Mouse (Mus musculus) liver, adult 2 months (tissue): ENCODE measurements around the gene Prickle3. TPM values are rescaled to one million over a fixed set of nuclear protein-coding genes. Genes with fewer than 3 reads are reported as not detected.

Source experiments
- DNase-seq: peaks from one replicate; pipeline ENCODE4 v3.0.0-alpha.2; 2011; ENCODE audit warnings: low read depth, low spot score; ENCODE audit errors: extremely low read depth
- H3K27ac ChIP-seq: fragments of 200-500 bp; replicated peaks from 2 replicates; pipeline ENCODE4 v1.5.1; 2012; ENCODE audit warnings: low read depth, mild to moderate bottlenecking, control low read depth, inconsistent platforms, low read length; ENCODE audit not compliant: insufficient read depth
- H3K27me3 ChIP-seq: fragments of 200-500 bp; 2 replicates; pipeline ENCODE4 v1.6.1; 2012; ENCODE audit warnings: mild to moderate bottlenecking, moderate library complexity, low read length, inconsistent platforms; ENCODE audit not compliant: control insufficient read depth, insufficient read depth
- H3K36me3 ChIP-seq: fragments of 200-500 bp; 2 replicates; pipeline ENCODE4 v1.6.1; 2012; ENCODE audit warnings: low read length, inconsistent platforms; ENCODE audit not compliant: control insufficient read depth, insufficient read depth
- H3K4me1 ChIP-seq: fragments of 200-500 bp; 2 replicates; pipeline ENCODE4 v1.6.1; 2011; ENCODE audit warnings: low read length; ENCODE audit not compliant: control insufficient read depth, insufficient read depth
- H3K4me3 ChIP-seq: fragments of 200-500 bp; 2 replicates; pipeline ENCODE4 v1.5.1; 2011; ENCODE audit warnings: low read depth, mild to moderate bottlenecking, control low read depth, low read length, moderate library complexity; ENCODE audit not compliant: insufficient read depth
- H3K79me2 ChIP-seq: fragments of 200-500 bp; 2 replicates; pipeline ENCODE4 v1.6.1; 2012; ENCODE audit warnings: inconsistent platforms, mild to moderate bottlenecking, low read length, moderate library complexity; ENCODE audit not compliant: control insufficient read depth, insufficient read depth
- H3K9ac ChIP-seq: fragments of 200-500 bp; 2 replicates; pipeline ENCODE4 v1.6.1; 2012; ENCODE audit warnings: low read depth, mild to moderate bottlenecking, control low read depth, inconsistent platforms, low read length
- CTCF ChIP-seq: fragments of 200-500 bp; IDR thresholded peaks from 2 replicates; pipeline ENCODE4 v1.5.1; 2011; ENCODE audit warnings: low read depth, low read length, control low read depth
- POLR2A ChIP-seq: fragments of 200-500 bp; IDR thresholded peaks from 2 replicates; pipeline ENCODE4 v1.6.1; 2011; ENCODE audit warnings: low read length, control low read depth; ENCODE audit not compliant: insufficient read depth; ENCODE audit errors: extremely low read depth
- WGBS: fragments of 180-500 bp; shearing (Covaris S2); methylation state at CpG from one replicate; pipeline ENCODE4 v1.1.7; 2018; 5-methylcytosine and 5-hydroxymethylcytosine counted together
- polyA plus RNA-seq: library from polyadenylated mRNA; depleted of rRNA; stranded (reverse); fragments of >200 nt; gene quantifications from 2 replicates; pipeline ENCODE4 v1.2.3, GENCODE M21; 2012
- total RNA-seq: library from RNA; depleted of rRNA; stranded (reverse); fragments of >200 nt; gene quantifications from 2 replicates; pipeline ENCODE4 v1.2.3, GENCODE M21; 2014

The Prickle3 gene
- total and polyA plus RNA-seq, 2 experiments, result 2.0 to 6.8 TPM

DNA sequence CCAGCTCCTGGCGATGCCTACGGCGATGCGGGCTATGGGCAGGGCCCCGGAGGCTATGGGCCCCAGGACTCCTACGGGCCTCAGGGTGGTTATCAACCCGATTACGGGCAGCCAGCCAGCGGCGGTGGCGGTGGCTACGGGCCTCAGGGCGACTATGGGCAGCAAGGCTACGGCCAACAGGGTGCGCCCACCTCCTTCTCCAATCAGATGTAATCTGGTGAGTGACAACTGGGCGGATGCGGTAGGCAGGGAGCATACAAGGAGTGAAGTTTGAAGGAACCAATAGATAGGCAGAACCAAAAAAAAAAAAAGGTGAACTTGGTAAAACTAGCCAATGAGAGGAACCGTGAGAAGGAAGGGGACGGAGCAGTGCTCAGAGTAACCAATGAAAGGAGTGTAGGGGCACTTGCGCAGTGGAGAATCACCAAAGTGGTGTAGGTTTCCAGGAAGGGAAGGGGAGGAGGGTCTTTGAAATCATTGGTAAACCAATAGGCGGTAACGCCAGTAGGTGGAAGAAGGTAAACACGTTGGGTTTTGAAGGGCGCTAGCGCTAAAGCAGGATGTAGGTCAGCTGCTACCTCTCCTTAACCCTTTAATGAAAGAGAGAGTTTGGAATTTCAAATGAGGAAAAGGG lies 8.3 kb upstream of the Prickle3 start:
- TF ChIP-seq CTCF, result no peak
- TF ChIP-seq POLR2A, result peak; percentile 59; the same call in 1 of the 2 replicates
- peaks cover 3% of the 10 kb centered on the region; the same call in 1 of the 2 replicates for H3K4me1 ChIP-seq
- under 1% methylated on average over 25 of the region's 25 CpGs for WGBS
- H3K27ac ChIP-seq, result peak overlapping the region; percentile 95
- peak overlapping the region; percentile 66 for H3K4me3 ChIP-seq
- DNase-seq, result peak; percentile 97
- no peaks in the 10 kb centered on the region for H3K79me2 ChIP-seq
- H3K27me3 ChIP-seq, result no peaks in the 10 kb centered on the region
- peak overlapping the region; percentile 87 for H3K9ac ChIP-seq
- H3K36me3 ChIP-seq, result no peaks in the 10 kb centered on the region

GRCm38 (mm10) chrX:7658031-7658784 lies 1.1 kb downstream of the Prickle3 start:
- peak; percentile 79 for DNase-seq

GRCm38 (mm10) chrX:7658785-7659589 lies 1.9 kb downstream of the Prickle3 start:
- Histone ChIP-seq H3K27me3 (no peaks in the 10 kb centered on the region), H3K79me2 (no peaks in the 10 kb centered on the region), H3K36me3 (peaks cover 6% of the 10 kb centered on the region), H3K9ac (no peak overlapping the region), H3K4me1 (peaks cover 3% of the 10 kb centered on the region), H3K4me3 (no peak overlapping the region), H3K27ac (no peak overlapping the region)
- no peak for DNase-seq
- no peak for TF ChIP-seq CTCF
- no peak for TF ChIP-seq POLR2A
- 59% methylated on average over 11 of the region's 11 CpGs for WGBS

More at GRCm38 (mm10) chrX:7658031-7658784, 1.1 kb downstream of the Prickle3 start:
- no peaks in the 10 kb centered on the region for H3K79me2 ChIP-seq
- peaks cover 3% of the 10 kb centered on the region for H3K4me1 ChIP-seq
- peaks cover 6% of the 10 kb centered on the region for H3K36me3 ChIP-seq
- H3K27me3 ChIP-seq, result no peaks in the 10 kb centered on the region
- WGBS, result 6% methylated on average over 13 of the region's 15 CpGs
- peak overlapping the region; percentile 49; the same call in 1 of the 2 replicates for H3K9ac ChIP-seq
- H3K27ac ChIP-seq, result peak overlapping the region; percentile 63
- TF ChIP-seq POLR2A, result 0 out of 2 replicates have a peak, but pooled peaks have one; percentile 27
- TF ChIP-seq CTCF, result no peak
- peak overlapping the region; percentile 99 for H3K4me3 ChIP-seq

GRCm38 (mm10) chrX:7661086-7661485 lies 4.0 kb downstream of the Prickle3 start:
- 96% methylated on average over 4 of the region's 4 CpGs for whole genome bisulfite sequencing
- H3K79me2 ChIP-seq, result no peaks in the 10 kb centered on the region
- peaks cover 3% of the 10 kb centered on the region for H3K4me1 ChIP-seq
- peaks cover 9% of the 10 kb centered on the region for H3K36me3 ChIP-seq
- H3K9ac ChIP-seq, result no peak overlapping the region
- no peak for DNase-seq
- H3K27me3 ChIP-seq, result no peaks in the 10 kb centered on the region
- H3K27ac ChIP-seq, result no peak overlapping the region
- no peak for TF ChIP-seq CTCF
- TF ChIP-seq POLR2A, result no peak
- no peak overlapping the region for H3K4me3 ChIP-seq

GRCm38 (mm10) chrX:7662936-7663335 lies 5.9 kb downstream of the Prickle3 start:
- Histone ChIP-seq H3K9ac (no peak overlapping the region), H3K4me3 (no peak overlapping the region), H3K36me3 (peaks cover 9% of the 10 kb centered on the region), H3K27me3 (no peaks in the 10 kb centered on the region), H3K27ac (no peak overlapping the region), H3K79me2 (no peaks in the 10 kb centered on the region), H3K4me1 (peaks cover 2% of the 10 kb centered on the region)
- no peak for TF ChIP-seq POLR2A
- no peak for TF ChIP-seq CTCF
- WGBS, result 85% methylated on average over 3 of the region's 3 CpGs
- no peak for DNase-seq
